Comparison of ENCODE assay signal across 18 mouse cellular contexts in the genomic region with DNA sequence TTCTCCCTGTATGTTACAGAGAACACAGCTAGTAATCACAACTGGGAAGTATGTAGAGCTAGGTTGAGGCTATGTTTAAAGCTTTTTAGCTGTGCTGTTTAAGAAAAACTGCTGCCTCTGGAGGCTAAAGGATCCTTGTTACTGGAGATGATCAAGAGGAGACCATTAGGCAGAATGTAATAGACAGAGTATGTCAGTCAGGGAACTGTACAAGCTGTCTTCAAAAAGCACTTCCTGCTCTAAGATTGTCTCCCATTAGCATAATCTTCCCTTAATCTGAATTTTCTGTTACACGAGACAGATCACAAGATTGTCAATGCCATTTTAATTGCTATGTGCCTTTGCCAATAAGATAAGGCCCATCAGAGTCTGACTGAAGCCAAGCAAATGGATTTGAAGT.
DNase-seq lines count a peak whose midpoint lies in the region; ATAC-seq and TF ChIP-seq lines count a peak whose summit lies in the region.
"Had no signal": no experiment of that assay in that cellular context is flagged by ENCODE, and none has a peak within 500 bp of the region (broad histone marks: within the 10 kb centered on the region; RNA-seq: fewer than 3 reads in every experiment).

No protein-coding gene starts in this region.

- H3K9me3 ChIP-seq in forebrain, embryonic 14.5 days (replicated peaks; ENCODE audit: control insufficient read depth, low read length), result no peaks in the 10 kb centered on the region
- H3K9me3 ChIP-seq in forebrain, embryonic 10.5 days, result no peaks in the 10 kb centered on the region
- no peaks in the 10 kb centered on the region for H3K9me3 ChIP-seq in midbrain, postnatal 0 days (ENCODE audit: low read length)
- H3K9me3 ChIP-seq in midbrain, embryonic 11.5 days (ENCODE audit: control insufficient read depth, low read length), result no peaks in the 10 kb centered on the region
- no peaks in the 10 kb centered on the region for H3K9me3 ChIP-seq in forebrain, embryonic 16.5 days (ENCODE audit: control insufficient read depth, low read length)
- H3K9me3 ChIP-seq in liver, embryonic 11.5 days (ENCODE audit: control insufficient read depth, low read length), result no peaks in the 10 kb centered on the region
- H3K9me3 ChIP-seq: embryonic facial prominence, embryonic 10.5 days; embryonic facial prominence, embryonic 12.5 days had no signal

- H3K27me3 ChIP-seq in forebrain, embryonic 14.5 days (replicated peaks; ENCODE audit: control insufficient read depth, insufficient read depth, low read length), result no peaks in the 10 kb centered on the region
- H3K27me3 ChIP-seq in forebrain, embryonic 10.5 days (ENCODE audit: poor library complexity, severe bottlenecking), result no peaks in the 10 kb centered on the region
- no peaks in the 10 kb centered on the region for H3K27me3 ChIP-seq in midbrain, postnatal 0 days (ENCODE audit: insufficient read depth, low read length)
- no peaks in the 10 kb centered on the region for H3K27me3 ChIP-seq in midbrain, embryonic 11.5 days (ENCODE audit: control insufficient read depth, insufficient read depth, low read length)
- H3K27me3 ChIP-seq in forebrain, embryonic 16.5 days (replicated peaks; ENCODE audit: control insufficient read depth, insufficient read depth, low read length), result no peaks in the 10 kb centered on the region
- no peaks in the 10 kb centered on the region for H3K27me3 ChIP-seq in liver, embryonic 11.5 days (replicated peaks; ENCODE audit: control insufficient read depth, insufficient read depth, low read length)
- H3K27me3 ChIP-seq: embryonic facial prominence, embryonic 12.5 days had no signal

- ATAC-seq in forebrain, embryonic 14.5 days, result 0 out of 2 replicates have a peak, but pooled peaks have one; percentile 26
- 0 out of 2 replicates have a peak, but pooled peaks have one; percentile 31 for ATAC-seq in midbrain, postnatal 0 days (ENCODE audit: low FRiP score)
- no peak for ATAC-seq in midbrain, embryonic 11.5 days (ENCODE audit: low FRiP score)
- peak; percentile 75 for ATAC-seq in forebrain, embryonic 16.5 days
- no peak for ATAC-seq in liver, embryonic 11.5 days (replicated peaks; ENCODE audit: low FRiP score)

- no peak for TF ChIP-seq POLR2A in brain, embryonic 14.5 days (IDR thresholded peaks at IDR 0.05; ENCODE audit: borderline replicate concordance, extremely low read depth, insufficient read depth, insufficient read length, poor library complexity, severe bottlenecking)

- no peak overlapping the region for H3K4me2 ChIP-seq in forebrain, embryonic 14.5 days (ENCODE audit: low read length)
- H3K4me2 ChIP-seq in midbrain, postnatal 0 days (ENCODE audit: low read depth, low read length, poor library complexity, severe bottlenecking), result no peak overlapping the region
- no peak overlapping the region for H3K4me2 ChIP-seq in midbrain, embryonic 11.5 days
- no peak overlapping the region for H3K4me2 ChIP-seq in forebrain, embryonic 16.5 days (ENCODE audit: low read length)
- H3K4me2 ChIP-seq in liver, embryonic 11.5 days, result no peak overlapping the region
- H3K4me2 ChIP-seq: embryonic facial prominence, embryonic 12.5 days had no signal

- no peaks in the 10 kb centered on the region for H3K4me1 ChIP-seq in forebrain, embryonic 14.5 days (ENCODE audit: control insufficient read depth, insufficient read depth, low read length)
- no peaks in the 10 kb centered on the region for H3K4me1 ChIP-seq in forebrain, embryonic 10.5 days
- no peaks in the 10 kb centered on the region for H3K4me1 ChIP-seq in midbrain, postnatal 0 days (ENCODE audit: insufficient read depth, low read length)
- no peaks in the 10 kb centered on the region for H3K4me1 ChIP-seq in midbrain, embryonic 11.5 days (ENCODE audit: control insufficient read depth, insufficient read depth, low read length)
- H3K4me1 ChIP-seq in forebrain, embryonic 16.5 days (replicated peaks; ENCODE audit: control insufficient read depth, insufficient read depth, low read length), result no peaks in the 10 kb centered on the region
- H3K4me1 ChIP-seq in liver, embryonic 11.5 days (replicated peaks; ENCODE audit: control insufficient read depth, insufficient read depth, low read length), result peaks cover 13% of the 10 kb centered on the region
- H3K4me1 ChIP-seq: embryonic facial prominence, embryonic 10.5 days; embryonic facial prominence, embryonic 12.5 days had no signal

- 39% methylated on average over 1 of the region's 1 CpGs for WGBS in forebrain, embryonic 14.5 days
- WGBS in forebrain, embryonic 10.5 days, result 85% methylated on average over 1 of the region's 1 CpGs
- WGBS in midbrain, postnatal 0 days, result 18% methylated on average over 1 of the region's 1 CpGs
- WGBS in midbrain, embryonic 11.5 days, result 67% methylated on average over 1 of the region's 1 CpGs
- 33% methylated on average over 1 of the region's 1 CpGs for WGBS in forebrain, embryonic 16.5 days
- 77% methylated on average over 1 of the region's 1 CpGs for WGBS in liver, embryonic 11.5 days

- no peak overlapping the region for H3K4me3 ChIP-seq in forebrain, embryonic 14.5 days (ENCODE audit: low read depth, low read length)
- no peak overlapping the region for H3K4me3 ChIP-seq in forebrain, embryonic 10.5 days
- no peak overlapping the region for H3K4me3 ChIP-seq in midbrain, postnatal 0 days (ENCODE audit: low read depth, low read length)
- no peak overlapping the region for H3K4me3 ChIP-seq in midbrain, embryonic 11.5 days (ENCODE audit: low read depth, low read length)
- H3K4me3 ChIP-seq in forebrain, embryonic 16.5 days (replicated peaks; ENCODE audit: low read length), result no peak overlapping the region
- no peak overlapping the region for H3K4me3 ChIP-seq in liver, embryonic 11.5 days (ENCODE audit: low read depth, low read length)
- H3K4me3 ChIP-seq: embryonic facial prominence, embryonic 10.5 days; embryonic facial prominence, embryonic 12.5 days had no signal

- H3K36me3 ChIP-seq in forebrain, embryonic 14.5 days (ENCODE audit: control insufficient read depth, insufficient read depth, low read length), result no peaks in the 10 kb centered on the region
- no peaks in the 10 kb centered on the region for H3K36me3 ChIP-seq in forebrain, embryonic 10.5 days (replicated peaks)
- no peaks in the 10 kb centered on the region for H3K36me3 ChIP-seq in midbrain, postnatal 0 days (ENCODE audit: insufficient read depth, low read length)
- H3K36me3 ChIP-seq in midbrain, embryonic 11.5 days (ENCODE audit: control insufficient read depth, insufficient read depth, low read length), result no peaks in the 10 kb centered on the region
- no peaks in the 10 kb centered on the region for H3K36me3 ChIP-seq in forebrain, embryonic 16.5 days (ENCODE audit: control insufficient read depth, insufficient read depth)
- H3K36me3 ChIP-seq in liver, embryonic 11.5 days (ENCODE audit: control insufficient read depth, insufficient read depth, low read length), result no peaks in the 10 kb centered on the region
- H3K36me3 ChIP-seq: embryonic facial prominence, embryonic 10.5 days; embryonic facial prominence, embryonic 12.5 days had no signal

- TF ChIP-seq CTCF in midbrain, postnatal 0 days (IDR thresholded peaks at IDR 0.05), result no peak
- no peak for TF ChIP-seq CTCF in brain, embryonic 14.5 days (IDR thresholded peaks at IDR 0.05; ENCODE audit: borderline replicate concordance, extremely low read depth, insufficient read depth, insufficient read length)

- H3K9ac ChIP-seq in forebrain, embryonic 14.5 days (ENCODE audit: low read length), result no peak overlapping the region
- no peak overlapping the region for H3K9ac ChIP-seq in midbrain, postnatal 0 days (replicated peaks; ENCODE audit: low read length, poor library complexity, severe bottlenecking)
- H3K9ac ChIP-seq in midbrain, embryonic 11.5 days (ENCODE audit: low read length), result no peak overlapping the region
- H3K9ac ChIP-seq in forebrain, embryonic 16.5 days (replicated peaks; ENCODE audit: low read depth, low read length), result no peak overlapping the region
- no peak overlapping the region for H3K9ac ChIP-seq in liver, embryonic 11.5 days (ENCODE audit: low read depth, low read length)
- H3K9ac ChIP-seq: embryonic facial prominence, embryonic 12.5 days had no signal

- DNase-seq in forebrain, embryonic 14.5 days (ENCODE audit: low spot score), result peak; percentile 31
- DNase-seq in forebrain, embryonic 10.5 days (ENCODE audit: extremely low spot score, low spot score), result no peak
- no peak for DNase-seq in midbrain, postnatal 0 days (ENCODE audit: low spot score)
- DNase-seq in midbrain, embryonic 11.5 days (ENCODE audit: low spot score, missing footprints), result no peak
- peak; percentile 48 for DNase-seq in brain, embryonic 14.5 days (ENCODE audit: low read depth)
- DNase-seq in gastrocnemius, adult 18-20 months (ENCODE audit: low spot score), result no peak
- no peak for DNase-seq in liver, embryonic 11.5 days (ENCODE audit: low spot score)
- DNase-seq: adrenal gland, adult 2 months; adrenal gland, postnatal 10 days; adrenal gland, postnatal 25 days; cerebellum, adult 11-12 months; cerebellum, adult 2 months; cerebellum, adult 9-10 months; cerebellum, postnatal 10 days; cerebellum, postnatal 25 days had no signal

- H3K27ac ChIP-seq in forebrain, embryonic 14.5 days (ENCODE audit: low read depth, low read length), result no peak overlapping the region
- H3K27ac ChIP-seq in forebrain, embryonic 10.5 days, result no peak overlapping the region
- no peak overlapping the region; the same call in 1 of the 2 replicates for H3K27ac ChIP-seq in midbrain, postnatal 0 days (ENCODE audit: low read depth, low read length)
- no peak overlapping the region for H3K27ac ChIP-seq in midbrain, embryonic 11.5 days (ENCODE audit: low read depth, low read length)
- H3K27ac ChIP-seq in forebrain, embryonic 16.5 days (ENCODE audit: low read length), result peak overlapping the region; percentile 2; the same call in 1 of the 2 replicates
- no peak overlapping the region for H3K27ac ChIP-seq in liver, embryonic 11.5 days (ENCODE audit: low read depth, low read length)
- H3K27ac ChIP-seq: embryonic facial prominence, embryonic 12.5 days had no signal

Comparison
In these comparisons a context has a peak if more than half of its experiments do, and no peak if none do; other contexts are left out.
1. ATAC-seq: peak in forebrain, embryonic 14.5 days (single experiment), midbrain, postnatal 0 days (single experiment) and forebrain, embryonic 16.5 days (single experiment); none in midbrain, embryonic 11.5 days (single experiment) and liver, embryonic 11.5 days (single experiment).
2. DNase-seq: peak in forebrain, embryonic 14.5 days (single experiment) and brain, embryonic 14.5 days (single experiment); none in forebrain, embryonic 10.5 days (single experiment), midbrain, postnatal 0 days (single experiment), midbrain, embryonic 11.5 days (single experiment), gastrocnemius, adult 18-20 months (single experiment) and liver, embryonic 11.5 days (single experiment).